Mouse (Mus musculus) hindbrain, embryonic 15.5 days (tissue): ENCODE measurements around the gene Ssbp2. TPM values are rescaled to one million over a fixed set of nuclear protein-coding genes. Genes with fewer than 3 reads are reported as not detected.

Source experiments
- ATAC-seq: fragments of 200-750 bp; cut with Nextera tagmentation; 2 replicates; pipeline ENCODE4 v1.8.0; 2017; ENCODE audit warnings: low read depth, moderate number of reproducible peaks, moderate TSS enrichment; ENCODE audit not compliant: low FRiP score
- H3K27ac ChIP-seq: fragments of 300-500 bp; sonication (generic); replicated peaks from 2 replicates; pipeline ENCODE4 v1.5.1; 2015; ENCODE audit warnings: mild to moderate bottlenecking, inconsistent platforms
- H3K27me3 ChIP-seq: fragments of 300-500 bp; sonication (generic); 2 replicates; pipeline ENCODE4 v1.6.1; 2015; ENCODE audit warnings: control low read depth, inconsistent platforms
- H3K36me3 ChIP-seq: fragments of 300-500 bp; sonication (generic); 2 replicates; pipeline ENCODE4 v1.6.1; 2015; ENCODE audit warnings: control low read depth, inconsistent platforms
- H3K4me1 ChIP-seq: fragments of 300-500 bp; sonication (generic); replicated peaks from 2 replicates; pipeline ENCODE4 v1.6.1; 2015; ENCODE audit warnings: control low read depth, inconsistent platforms
- H3K4me2 ChIP-seq: fragments of 300-500 bp; sonication (generic); 2 replicates; pipeline ENCODE4 v1.6.1; 2015; ENCODE audit warnings: moderate library complexity, mild to moderate bottlenecking, inconsistent platforms
- H3K4me3 ChIP-seq: fragments of 300-500 bp; sonication (generic); 2 replicates; pipeline ENCODE4 v1.5.1; 2015; ENCODE audit warnings: mild to moderate bottlenecking, inconsistent platforms
- H3K9ac ChIP-seq: fragments of 300-500 bp; sonication (generic); 2 replicates; pipeline ENCODE4 v1.6.1; 2015; ENCODE audit warnings: inconsistent platforms
- H3K9me3 ChIP-seq: fragments of 300-500 bp; sonication (generic); 2 replicates; pipeline ENCODE4 v1.6.1; 2016; ENCODE audit warnings: control low read depth, inconsistent platforms
- WGBS: fragments of 180-500 bp; shearing (Covaris S2); methylation state at CpG from one replicate; pipeline ENCODE4 v1.1.7; 2015; 5-methylcytosine and 5-hydroxymethylcytosine counted together
- polyA plus RNA-seq: library from polyadenylated mRNA; unstranded; fragments of >200 nt; fragmentation: Nextera tagmentation; extraction: Ambion mirVana; gene quantifications from 2 replicates; pipeline ENCODE4 v1.2.1, GENCODE M21; 2015

Gene Ssbp2
- 205 and 211 TPM in 2 replicates for polyA plus RNA-seq

DNA sequence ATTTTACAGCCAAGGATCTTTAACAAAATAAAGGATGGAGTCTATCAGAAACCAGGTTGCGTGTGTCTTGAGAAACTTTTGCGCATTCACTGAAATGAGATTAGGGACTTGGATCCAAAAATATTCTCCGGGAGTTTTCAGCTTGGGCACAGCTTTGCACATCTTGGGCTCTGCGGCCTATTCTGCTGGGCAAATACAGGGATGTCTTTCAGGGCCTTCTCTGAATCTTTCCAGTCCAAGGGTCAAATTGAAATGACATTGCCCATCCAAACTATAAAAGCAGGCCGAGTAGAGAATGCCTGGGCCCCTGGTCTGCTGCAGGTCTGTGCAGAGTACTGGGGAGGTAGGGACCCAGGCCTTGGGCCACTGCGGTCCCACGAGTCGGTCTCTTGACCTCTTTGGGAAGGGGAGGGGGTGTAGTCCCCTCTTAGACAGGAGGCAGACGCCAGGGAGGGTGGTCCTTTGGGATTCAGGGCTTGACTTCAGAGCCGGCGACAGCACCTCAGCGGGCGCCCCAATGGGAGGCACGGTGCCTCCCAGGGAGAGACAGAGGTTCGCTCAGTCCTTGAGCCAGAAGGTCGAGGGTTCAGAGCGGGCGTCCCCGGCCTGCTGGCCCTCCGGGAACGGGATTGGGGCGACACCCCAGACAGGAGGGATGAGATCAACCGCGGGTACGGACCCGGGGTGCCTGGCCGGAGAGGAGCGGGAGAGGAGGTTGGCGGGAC is at the start of gene Ssbp2:
Gene Ssbp2, plus strand, starts transcription at position 388 of the 725 bp plus-strand sequence.
- H3K4me2 ChIP-seq = peak within 1 kb of the TSS; percentile 79
- peak within 1 kb of the TSS; percentile 98 for H3K27ac ChIP-seq
- no peaks in the 10 kb centered on the region for H3K27me3 ChIP-seq
- peak; percentile 64 for ATAC-seq
- H3K36me3 ChIP-seq = no peaks in the 10 kb centered on the region
- H3K4me3 ChIP-seq = peak within 1 kb of the TSS; percentile 79
- WGBS = 5% methylated on average over 28 of the region's 29 CpGs
- H3K9ac ChIP-seq = peak within 1 kb of the TSS; percentile 70
- no peaks in the 10 kb centered on the region for H3K9me3 ChIP-seq
- peaks cover 33% of the 10 kb centered on the region for H3K4me1 ChIP-seq

DNA sequence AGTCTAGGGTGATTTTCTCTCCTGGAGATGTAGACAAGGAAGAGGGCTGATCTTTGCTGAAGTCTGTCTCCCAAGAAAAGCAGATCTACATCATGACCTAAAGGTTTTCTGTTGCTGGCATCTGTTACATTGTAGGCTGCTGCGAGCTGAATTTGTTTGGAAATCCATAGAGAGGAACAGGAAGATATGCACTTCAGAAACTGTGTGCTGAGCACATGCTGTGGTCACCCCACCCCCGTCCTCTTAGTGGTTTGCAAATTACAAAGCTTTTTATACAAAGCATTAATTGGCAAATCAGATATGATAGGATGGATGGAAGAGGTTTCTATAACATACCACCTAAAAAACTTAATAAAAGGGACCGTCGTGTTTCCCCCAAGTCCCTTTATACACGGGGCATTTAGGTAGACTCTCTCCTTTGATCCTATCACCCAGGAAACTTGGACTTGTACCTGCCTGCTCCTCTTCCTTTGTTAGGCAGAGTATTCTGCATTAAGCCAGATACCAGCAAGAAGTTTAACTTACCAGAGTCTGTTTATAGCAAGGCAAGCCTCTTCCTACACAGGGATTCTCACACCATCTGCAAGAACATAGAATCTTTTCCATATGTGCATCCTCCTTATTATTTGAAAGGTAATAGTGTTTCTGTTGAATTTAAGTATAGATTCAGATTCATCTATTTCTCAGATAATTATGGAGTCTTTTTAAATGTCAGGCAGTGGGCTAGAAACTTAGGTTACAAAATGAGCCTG is 46.2 kb upstream of the Ssbp2 start:
- H3K9me3 ChIP-seq = no peaks in the 10 kb centered on the region
- H3K36me3 ChIP-seq = no peaks in the 10 kb centered on the region
- ATAC-seq = no peak
- no peak overlapping the region for H3K27ac ChIP-seq
- WGBS = 83% methylated on average over 5 of the region's 5 CpGs
- no peak overlapping the region for H3K4me2 ChIP-seq
- H3K4me1 ChIP-seq = no peaks in the 10 kb centered on the region
- H3K9ac ChIP-seq = no peak overlapping the region
- no peak overlapping the region for H3K4me3 ChIP-seq
- H3K27me3 ChIP-seq = no peaks in the 10 kb centered on the region

- H3K4me2 ChIP-seq = no peak overlapping the region
- no peaks in the 10 kb centered on the region for H3K9me3 ChIP-seq
- ATAC-seq = no peak
- H3K4me1 ChIP-seq = peaks cover 5% of the 10 kb centered on the region; the same call in 1 of the 2 replicates
- 87% methylated on average over 4 of the region's 4 CpGs for WGBS
- H3K9ac ChIP-seq = no peak overlapping the region
- no peak overlapping the region for H3K27ac ChIP-seq
- no peaks in the 10 kb centered on the region for H3K27me3 ChIP-seq
- H3K36me3 ChIP-seq = no peaks in the 10 kb centered on the region
- no peak overlapping the region for H3K4me3 ChIP-seq
These were observed 44.2 kb upstream of the Ssbp2 start for GRCm38 (mm10) chr13:91415896-91416295.

GRCm38 (mm10) chr13:91416698-91417097 is 43.4 kb upstream of the Ssbp2 start:
- ATAC-seq = no peak
- WGBS = 82% methylated on average over 2 of the region's 2 CpGs

GRCm38 (mm10) chr13:91421387-91421949 is 38.6 kb upstream of the Ssbp2 start:
- no peak overlapping the region for H3K4me3 ChIP-seq
- ATAC-seq = peak; percentile 65; the same call in 1 of the 2 replicates
- H3K4me1 ChIP-seq = peaks cover 23% of the 10 kb centered on the region
- H3K9me3 ChIP-seq = no peaks in the 10 kb centered on the region
- H3K27me3 ChIP-seq = no peaks in the 10 kb centered on the region
- H3K4me2 ChIP-seq = peak overlapping the region; percentile 27
- H3K27ac ChIP-seq = peak overlapping the region; percentile 47
- WGBS = 24% methylated on average over 9 of the region's 9 CpGs
- H3K9ac ChIP-seq = no peak overlapping the region
- H3K36me3 ChIP-seq = no peaks in the 10 kb centered on the region

More at GRCm38 (mm10) chr13:91416698-91417097, 43.4 kb upstream of the Ssbp2 start:
- Histone ChIP-seq H3K4me1 (peaks cover 13% of the 10 kb centered on the region), H3K27me3 (no peaks in the 10 kb centered on the region), H3K27ac (no peak overlapping the region), H3K9me3 (no peaks in the 10 kb centered on the region), H3K4me3 (no peak overlapping the region), H3K36me3 (no peaks in the 10 kb centered on the region), H3K9ac (no peak overlapping the region), H3K4me2 (no peak overlapping the region)

DNA sequence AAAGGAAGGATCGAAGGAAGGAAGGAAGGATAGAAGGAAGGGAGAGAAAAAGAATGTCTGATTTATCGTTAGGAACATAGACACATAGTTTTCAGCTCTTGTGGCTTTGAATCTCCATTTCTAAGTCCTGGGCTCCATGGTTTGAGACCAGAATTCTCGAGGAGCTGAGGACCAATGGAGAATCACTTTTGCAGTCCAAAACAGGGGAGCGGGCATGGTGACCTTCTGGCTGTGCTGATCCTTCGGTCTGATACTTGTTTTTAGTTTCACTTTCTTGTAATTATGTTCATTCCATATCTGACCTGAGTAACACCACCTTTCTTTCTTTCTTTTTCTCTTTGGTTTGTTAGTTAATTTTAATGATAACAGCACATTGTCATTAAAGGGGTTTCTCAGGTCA is 29.2 kb upstream of the Ssbp2 start:
- 66% methylated on average over 5 of the region's 5 CpGs for WGBS
- Histone ChIP-seq H3K36me3 (no peaks in the 10 kb centered on the region), H3K9me3 (no peaks in the 10 kb centered on the region), H3K4me3 (no peak overlapping the region), H3K27ac (no peak overlapping the region), H3K4me2 (no peak overlapping the region), H3K4me1 (peaks cover 18% of the 10 kb centered on the region), H3K27me3 (no peaks in the 10 kb centered on the region), H3K9ac (no peak overlapping the region)
- ATAC-seq = no peak

- H3K4me3 ChIP-seq = no peak overlapping the region
- no peak overlapping the region for H3K27ac ChIP-seq
- H3K9me3 ChIP-seq = no peaks in the 10 kb centered on the region
- peaks cover 14% of the 10 kb centered on the region for H3K4me1 ChIP-seq
- WGBS = 47% methylated on average over 12 of the region's 12 CpGs
- H3K9ac ChIP-seq = no peak overlapping the region
- no peaks in the 10 kb centered on the region for H3K36me3 ChIP-seq
- peak; percentile 61; the same call in 1 of the 2 replicates for ATAC-seq
- H3K27me3 ChIP-seq = no peaks in the 10 kb centered on the region
- 0 out of 2 replicates have a peak overlapping the region, but pooled peaks have one; percentile 3 for H3K4me2 ChIP-seq
These were observed 28.4 kb upstream of the Ssbp2 start for GRCm38 (mm10) chr13:91431392-91432355.

DNA sequence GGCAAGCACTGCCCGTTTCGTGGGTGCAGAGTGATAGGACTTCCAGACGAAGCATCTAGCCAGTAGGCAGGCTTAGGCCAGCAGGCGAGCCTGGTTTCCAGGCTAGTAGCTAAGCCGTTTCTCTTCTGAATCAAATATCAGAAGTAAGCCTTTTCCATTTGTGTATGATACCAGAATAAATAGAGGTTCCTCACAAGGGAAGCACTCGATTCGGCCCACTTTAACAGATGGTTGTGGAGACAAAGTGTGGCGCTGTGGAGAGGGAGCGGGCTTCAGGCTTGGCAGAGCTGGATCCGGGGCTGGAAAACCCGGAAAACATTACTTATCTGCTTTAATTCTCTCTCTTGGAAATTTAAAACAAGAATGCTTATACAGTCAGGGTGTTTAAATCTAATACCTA is 27.1 kb upstream of the Ssbp2 start:
- no peak for ATAC-seq

DNA sequence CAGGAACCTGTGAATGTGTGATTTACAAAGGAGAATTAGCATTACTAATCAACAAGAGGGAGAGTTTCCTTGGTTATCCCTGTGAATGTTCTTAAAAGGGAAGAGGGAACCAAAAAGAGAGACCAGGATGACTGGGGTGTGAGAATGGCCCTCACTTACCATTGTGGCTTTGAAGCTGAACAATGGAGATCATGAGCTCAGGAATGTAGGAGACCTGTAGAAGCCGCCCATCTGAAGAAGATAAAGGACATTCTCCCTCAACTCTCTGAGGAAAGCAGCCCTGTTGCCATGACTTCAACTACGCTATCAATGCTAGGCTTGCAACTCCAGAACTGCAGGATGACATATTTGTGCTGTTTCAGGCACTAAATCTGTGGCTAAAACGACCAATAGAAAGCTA is 22.2 kb upstream of the Ssbp2 start:
- no peak for ATAC-seq
- Histone ChIP-seq H3K9me3 (no peaks in the 10 kb centered on the region), H3K27me3 (no peaks in the 10 kb centered on the region), H3K36me3 (no peaks in the 10 kb centered on the region), H3K4me1 (0 out of 2 replicates have a peak, but pooled peaks cover 2% of the 10 kb centered on the region), H3K9ac (no peak overlapping the region), H3K27ac (no peak overlapping the region), H3K4me2 (no peak overlapping the region), H3K4me3 (no peak overlapping the region)
- 67% methylated on average over 3 of the region's 3 CpGs for WGBS

More for the DNA sequence above, 27.1 kb upstream of the Ssbp2 start:
- H3K27me3 ChIP-seq = no peaks in the 10 kb centered on the region
- H3K9ac ChIP-seq = no peak overlapping the region
- H3K4me1 ChIP-seq = peaks cover 14% of the 10 kb centered on the region
- no peaks in the 10 kb centered on the region for H3K9me3 ChIP-seq
- H3K4me2 ChIP-seq = no peak overlapping the region
- no peak overlapping the region for H3K4me3 ChIP-seq
- 79% methylated on average over 11 of the region's 11 CpGs for WGBS
- H3K27ac ChIP-seq = no peak overlapping the region
- no peaks in the 10 kb centered on the region for H3K36me3 ChIP-seq

DNA sequence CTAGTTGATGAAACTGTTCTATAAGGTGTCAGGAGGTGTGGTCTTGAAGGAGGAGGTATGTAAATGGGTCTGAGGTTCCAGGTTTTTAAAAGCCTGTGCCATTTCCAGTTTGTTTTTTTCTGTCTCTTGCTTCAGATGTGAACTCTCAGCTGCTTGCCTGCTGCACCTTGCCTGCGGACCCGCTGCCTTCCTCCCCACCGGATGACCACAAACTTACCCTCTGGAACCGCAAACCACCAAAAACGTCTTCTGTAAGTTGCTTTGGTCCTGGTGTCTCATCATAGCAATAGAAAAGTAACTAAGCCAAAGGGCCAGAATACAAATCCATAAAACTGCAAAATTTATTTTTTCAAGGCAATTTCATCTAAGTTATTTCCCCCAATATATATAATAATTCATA is 18.6 kb upstream of the Ssbp2 start:
- 96% methylated on average over 5 of the region's 5 CpGs for WGBS
- H3K9me3 ChIP-seq = no peaks in the 10 kb centered on the region
- no peak for ATAC-seq
- H3K4me2 ChIP-seq = no peak overlapping the region
- H3K9ac ChIP-seq = no peak overlapping the region
- H3K27me3 ChIP-seq = no peaks in the 10 kb centered on the region
- no peak overlapping the region for H3K27ac ChIP-seq
- H3K4me3 ChIP-seq = no peak overlapping the region
- H3K4me1 ChIP-seq = no peaks in the 10 kb centered on the region
- H3K36me3 ChIP-seq = no peaks in the 10 kb centered on the region

- Histone ChIP-seq H3K36me3 (no peaks in the 10 kb centered on the region), H3K27ac (no peak overlapping the region), H3K27me3 (no peaks in the 10 kb centered on the region), H3K4me1 (no peaks in the 10 kb centered on the region), H3K4me2 (no peak overlapping the region), H3K4me3 (no peak overlapping the region), H3K9me3 (no peaks in the 10 kb centered on the region), H3K9ac (no peak overlapping the region)
- 83% methylated on average over 2 of the region's 2 CpGs for WGBS
- ATAC-seq = no peak
These were observed 13.4 kb upstream of the Ssbp2 start for GRCm38 (mm10) chr13:91446728-91447127.
